Mouse (Mus musculus) intestine, postnatal 0 days (tissue): ENCODE measurements around the gene Fgf12. TPM values are rescaled to one million over a fixed set of nuclear protein-coding genes. Genes with fewer than 3 reads are reported as not detected.

ENCODE experiments used
- ATAC-seq: fragments of 200-750 bp; cut with Nextera tagmentation; 2 replicates; pipeline ENCODE4 v1.8.0; 2017; ENCODE audit warnings: mild to moderate bottlenecking, moderate TSS enrichment, moderate library complexity
- H3K27ac ChIP-seq: fragments of 300-500 bp; sonication (generic); 2 replicates; pipeline ENCODE4 v1.5.1; 2014; ENCODE audit warnings: mild to moderate bottlenecking, low read depth, low read length, moderate library complexity
- H3K27me3 ChIP-seq: fragments of 300-500 bp; sonication (generic); replicated peaks from 2 replicates; pipeline ENCODE4 v1.6.1; 2014; ENCODE audit warnings: low read length, mixed read lengths; ENCODE audit not compliant: control insufficient read depth, insufficient read depth
- H3K36me3 ChIP-seq: fragments of 300-500 bp; sonication (generic); 2 replicates; pipeline ENCODE4 v1.6.1; 2014; ENCODE audit warnings: mild to moderate bottlenecking, moderate library complexity; ENCODE audit not compliant: control insufficient read depth, insufficient read depth
- H3K4me1 ChIP-seq: fragments of 300-500 bp; sonication (generic); replicated peaks from 2 replicates; pipeline ENCODE4 v1.6.1; 2014; ENCODE audit warnings: antibody characterized with exemption, low read length, mixed read lengths; ENCODE audit not compliant: control insufficient read depth, insufficient read depth
- H3K4me2 ChIP-seq: fragments of 300-500 bp; sonication (generic); replicated peaks from 2 replicates; pipeline ENCODE4 v1.6.1; 2014; ENCODE audit warnings: low read depth, mild to moderate bottlenecking, moderate library complexity
- H3K4me3 ChIP-seq: fragments of 300-500 bp; sonication (generic); 2 replicates; pipeline ENCODE4 v1.5.1; 2014; ENCODE audit warnings: low read depth, low read length
- H3K9ac ChIP-seq: fragments of 300-500 bp; sonication (generic); 2 replicates; pipeline ENCODE4 v1.6.1; 2014; ENCODE audit warnings: mild to moderate bottlenecking, low read depth, low read length
- H3K9me3 ChIP-seq: fragments of 300-500 bp; sonication (generic); 2 replicates; pipeline ENCODE4 v1.6.1; 2016; ENCODE audit warnings: mixed run types; ENCODE audit not compliant: control insufficient read depth
- CTCF ChIP-seq: sonication (generic); IDR thresholded peaks from 2 replicates; pipeline ENCODE4 v1.5.1; 2016; ENCODE audit warnings: low read depth, mild to moderate bottlenecking, control low read depth, antibody characterized with exemption, moderate library complexity
- WGBS: fragments of 180-500 bp; shearing (Covaris S2); extraction: QIAGEN DNeasy Blood & Tissue Kit; methylation state at CpG from one replicate; pipeline ENCODE4 v1.1.7; 2014; 5-methylcytosine and 5-hydroxymethylcytosine counted together
- microRNA counts: library from miRNA; unstranded; fragments of <30 nt; microRNA quantifications from one replicate; lab custom pipeline; 2016
- microRNA-seq: library from miRNA; unstranded; fragments of <30 nt; microRNA quantifications from one replicate; pipeline ENCODE4, GENCODE M21; 2016
- polyA plus RNA-seq: library from polyadenylated mRNA; unstranded; fragments of >200 nt; fragmentation: Nextera tagmentation; extraction: Ambion mirVana; gene quantifications from 2 replicates; pipeline ENCODE4 v1.2.1, GENCODE M21; 2015

The Fgf12 gene
- polyA plus RNA-seq, 1 experiment from 2014 or later = 0.42 TPM

DNA sequence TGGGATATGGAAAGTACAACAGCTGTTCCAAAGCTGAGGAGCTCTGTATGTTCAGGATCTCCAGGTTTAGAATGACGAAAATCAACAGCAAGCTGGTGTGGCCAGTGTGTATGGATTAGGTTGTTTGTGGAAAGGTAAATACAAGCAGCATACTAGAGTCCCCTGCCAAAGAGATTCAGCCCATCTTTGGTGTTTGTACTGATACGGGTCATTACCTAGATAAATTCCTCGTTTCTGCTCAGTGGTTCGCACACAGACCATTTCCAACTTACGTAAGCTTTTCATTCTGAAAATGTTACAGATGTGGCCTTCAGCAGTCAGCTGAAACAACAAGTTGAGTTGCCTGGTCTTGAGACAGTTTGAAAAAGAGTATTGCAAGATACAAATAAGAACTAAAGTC, 536.9 kb downstream of the Fgf12 start:
- Histone ChIP-seq H3K36me3 (no peaks in the 10 kb centered on the region), H3K4me2 (no peak overlapping the region), H3K4me1 (no peaks in the 10 kb centered on the region), H3K27ac (no peak overlapping the region), H3K27me3 (no peaks in the 10 kb centered on the region), H3K4me3 (no peak overlapping the region), H3K9me3 (no peaks in the 10 kb centered on the region), H3K9ac (no peak overlapping the region)
- 80% methylated on average over 5 of the region's 5 CpGs for WGBS
- ATAC-seq = no peak
- TF ChIP-seq CTCF = no peak

DNA sequence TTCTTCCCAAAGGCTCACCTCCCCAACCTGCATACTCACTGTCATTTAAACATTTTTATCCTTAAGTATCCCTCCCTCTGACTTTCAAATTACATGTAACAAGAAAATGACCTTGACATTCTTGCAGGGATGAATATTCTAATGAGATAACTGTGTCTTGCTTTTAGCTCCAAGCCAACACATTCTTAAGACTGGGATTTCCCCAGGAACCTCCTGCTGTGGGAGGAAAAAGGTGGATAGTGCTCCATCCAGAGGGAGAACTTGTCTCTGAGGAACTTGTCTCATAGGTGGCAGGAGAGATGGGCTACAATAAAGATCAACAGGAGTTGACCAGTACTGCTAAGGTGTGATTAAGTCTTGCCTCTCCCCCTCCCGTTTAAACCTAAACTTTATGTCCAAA, 540.5 kb downstream of the Fgf12 start:
- ATAC-seq = no peak
- WGBS = 77% methylated on average over 1 of the region's 1 CpGs
- no peaks in the 10 kb centered on the region for H3K9me3 ChIP-seq
- H3K4me3 ChIP-seq = no peak overlapping the region
- no peaks in the 10 kb centered on the region for H3K4me1 ChIP-seq
- no peak for TF ChIP-seq CTCF
- H3K4me2 ChIP-seq = no peak overlapping the region
- no peaks in the 10 kb centered on the region for H3K36me3 ChIP-seq
- H3K9ac ChIP-seq = no peak overlapping the region
- H3K27me3 ChIP-seq = no peaks in the 10 kb centered on the region
- no peak overlapping the region for H3K27ac ChIP-seq

DNA sequence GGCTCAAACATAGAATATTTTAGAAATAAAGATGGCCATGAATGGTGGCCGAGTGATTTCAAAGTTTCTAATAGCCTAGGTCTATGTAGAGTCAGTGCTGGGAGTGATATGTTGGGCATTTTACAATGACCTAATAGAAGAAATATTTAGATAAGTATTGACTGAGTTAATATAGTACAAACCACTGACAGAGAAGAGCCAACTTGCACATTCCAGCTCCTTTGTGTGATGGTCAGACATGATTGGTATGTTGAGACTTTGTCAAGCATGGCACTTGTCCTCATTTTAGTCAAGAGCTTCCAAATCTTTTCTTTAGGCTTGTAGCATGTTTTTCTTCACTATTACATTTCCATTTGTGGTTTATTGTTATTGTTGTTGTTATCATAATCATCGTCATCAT, 596.4 kb downstream of the Fgf12 start:
- WGBS = 92% methylated on average over 2 of the region's 2 CpGs

DNA sequence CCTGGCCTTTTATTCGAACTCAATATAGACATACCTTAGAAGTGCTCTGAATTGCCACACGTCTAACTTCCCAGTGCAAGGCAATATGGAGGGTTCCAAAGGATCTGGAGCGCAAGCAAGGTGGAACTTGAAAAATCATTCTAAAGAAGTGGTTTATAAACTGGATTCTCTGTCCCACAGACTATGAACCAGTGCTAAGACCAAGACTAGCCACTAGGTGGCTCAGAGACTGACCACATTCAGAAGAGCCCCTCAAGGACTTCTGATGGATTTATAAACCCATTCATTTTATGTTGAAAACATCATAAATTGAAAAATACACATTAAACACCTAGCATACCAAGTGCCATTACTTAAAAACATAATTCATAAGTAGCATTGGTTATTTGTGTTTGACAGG, 611.9 kb downstream of the Fgf12 start:
- WGBS = 81% methylated on average over 3 of the region's 3 CpGs
- Histone ChIP-seq H3K36me3 (no peaks in the 10 kb centered on the region), H3K27me3 (no peaks in the 10 kb centered on the region), H3K9ac (no peak overlapping the region), H3K4me1 (no peaks in the 10 kb centered on the region), H3K27ac (no peak overlapping the region), H3K4me3 (no peak overlapping the region), H3K9me3 (no peaks in the 10 kb centered on the region), H3K4me2 (no peak overlapping the region)
- no peak for ATAC-seq
- peak; percentile 57 for TF ChIP-seq CTCF

More for the DNA sequence above, 596.4 kb downstream of the Fgf12 start:
- H3K27me3 ChIP-seq = no peaks in the 10 kb centered on the region
- no peaks in the 10 kb centered on the region for H3K36me3 ChIP-seq
- no peaks in the 10 kb centered on the region for H3K4me1 ChIP-seq
- TF ChIP-seq CTCF = no peak
- H3K4me2 ChIP-seq = no peak overlapping the region
- no peak overlapping the region for H3K9ac ChIP-seq
- no peak for ATAC-seq
- H3K27ac ChIP-seq = no peak overlapping the region
- no peak overlapping the region for H3K4me3 ChIP-seq
- no peaks in the 10 kb centered on the region for H3K9me3 ChIP-seq

DNA sequence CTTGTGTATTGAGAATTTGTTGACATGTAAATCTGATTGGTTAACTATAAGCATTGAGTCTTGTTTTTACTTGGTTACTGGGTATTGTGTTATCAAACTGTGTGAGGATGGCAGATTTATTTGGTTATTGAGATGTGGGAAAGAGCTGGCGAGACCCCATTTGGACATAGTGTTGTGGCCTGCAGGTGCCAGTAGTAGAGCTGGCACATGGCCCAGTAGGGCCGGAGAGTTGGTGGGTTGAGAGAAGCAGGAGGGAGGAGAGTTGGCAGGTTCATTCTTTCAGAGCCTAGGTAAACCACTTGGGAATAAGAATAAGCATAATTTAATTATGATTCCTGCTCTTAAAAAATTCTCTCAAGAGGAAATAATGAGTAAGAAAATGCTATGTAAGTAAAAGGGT, 625.9 kb downstream of the Fgf12 start:
- Histone ChIP-seq H3K4me1 (no peaks in the 10 kb centered on the region), H3K4me3 (no peak overlapping the region), H3K36me3 (no peaks in the 10 kb centered on the region), H3K9ac (no peak overlapping the region), H3K9me3 (no peaks in the 10 kb centered on the region), H3K27ac (no peak overlapping the region), H3K4me2 (no peak overlapping the region), H3K27me3 (no peaks in the 10 kb centered on the region)
- ATAC-seq = no peak
- no peak for TF ChIP-seq CTCF
- WGBS = 83% methylated on average over 2 of the region's 2 CpGs

MicroRNAs within 50 kb of the gene (microRNA counts, 519-probe panel; counts per million panel counts)
- 1,620 counts per million, percentile 8 among the panel's probes with 10 or more counts for microRNA mmu-miR-690 (lab: Ali Mortazavi, UCI)

Small RNA genes within 50 kb of the gene (microRNA-seq; reads per million reads assigned to microRNA genes)
- gene Mir690 = not detected

Other genes with a start within 250 kb of the Fgf12 start
- gene Mb21d2, start 176.6 kb upstream of the Fgf12 start, polyA plus RNA-seq = 6.6 and 6.8 TPM in 2 replicates